Mouse (Mus musculus) hindbrain, embryonic 14.5 days (tissue): ENCODE measurements around the gene Thap7. TPM values are rescaled to one million over a fixed set of nuclear protein-coding genes. Genes with fewer than 3 reads are reported as not detected.
"Not testable (repeated sequence)": the region's sequence is repeated elsewhere in the genome, so short reads cannot be mapped to it uniquely, and the experiment has no call there.

ENCODE experiments used
- ATAC-seq: fragments of 200-750 bp; cut with Nextera tagmentation; 2 replicates; pipeline ENCODE4 v1.8.0; 2017; ENCODE audit warnings: moderate number of reproducible peaks, mild to moderate bottlenecking, moderate TSS enrichment, moderate library complexity; ENCODE audit not compliant: low FRiP score
- DNase-seq: peaks from one replicate; pipeline ENCODE4 v3.0.0-alpha.2; 2015; ENCODE audit warnings: low spot score
- H3K27ac ChIP-seq: fragments of 300-500 bp; sonication (generic); 2 replicates; pipeline ENCODE4 v1.5.1; 2014; ENCODE audit warnings: mild to moderate bottlenecking, moderate library complexity
- H3K27me3 ChIP-seq: fragments of 300-500 bp; sonication (generic); 2 replicates; pipeline ENCODE4 v1.6.1; 2014; ENCODE audit warnings: mild to moderate bottlenecking, low read length, mixed read lengths; ENCODE audit not compliant: control insufficient read depth, insufficient read depth
- H3K36me3 ChIP-seq: fragments of 300-500 bp; sonication (generic); replicated peaks from 2 replicates; pipeline ENCODE4 v1.6.1; 2014; ENCODE audit not compliant: control insufficient read depth, insufficient read depth
- H3K4me1 ChIP-seq: fragments of 300-500 bp; sonication (generic); replicated peaks from 2 replicates; pipeline ENCODE4 v1.6.1; 2014; ENCODE audit warnings: antibody characterized with exemption, low read length, mixed read lengths; ENCODE audit not compliant: control insufficient read depth, insufficient read depth
- H3K4me2 ChIP-seq: fragments of 300-500 bp; sonication (generic); replicated peaks from 2 replicates; pipeline ENCODE4 v1.6.1; 2014; ENCODE audit warnings: mild to moderate bottlenecking, moderate library complexity
- H3K4me3 ChIP-seq: fragments of 300-500 bp; sonication (generic); replicated peaks from 2 replicates; pipeline ENCODE4 v1.5.1; 2014; ENCODE audit warnings: mild to moderate bottlenecking, low read length
- H3K9ac ChIP-seq: fragments of 300-500 bp; sonication (generic); 2 replicates; pipeline ENCODE4 v1.6.1; 2014
- H3K9me3 ChIP-seq: fragments of 300-500 bp; sonication (generic); 2 replicates; pipeline ENCODE4 v1.6.1; 2016; ENCODE audit warnings: low read length; ENCODE audit not compliant: control insufficient read depth
- WGBS: fragments of 180-500 bp; shearing (Covaris S2); extraction: QIAGEN DNeasy Blood & Tissue Kit; methylation state at CpG from one replicate; pipeline ENCODE4 v1.1.7; 2014; 5-methylcytosine and 5-hydroxymethylcytosine counted together
- polyA plus RNA-seq: library from polyadenylated mRNA; unstranded; fragments of >200 nt; fragmentation: Nextera tagmentation; extraction: Ambion mirVana; gene quantifications from 2 replicates; pipeline ENCODE4 v1.2.1, GENCODE M21; 2014

Thap7 gene
- polyA plus RNA-seq, 1 experiment from 2014 or later: 58.9 TPM

DNA sequence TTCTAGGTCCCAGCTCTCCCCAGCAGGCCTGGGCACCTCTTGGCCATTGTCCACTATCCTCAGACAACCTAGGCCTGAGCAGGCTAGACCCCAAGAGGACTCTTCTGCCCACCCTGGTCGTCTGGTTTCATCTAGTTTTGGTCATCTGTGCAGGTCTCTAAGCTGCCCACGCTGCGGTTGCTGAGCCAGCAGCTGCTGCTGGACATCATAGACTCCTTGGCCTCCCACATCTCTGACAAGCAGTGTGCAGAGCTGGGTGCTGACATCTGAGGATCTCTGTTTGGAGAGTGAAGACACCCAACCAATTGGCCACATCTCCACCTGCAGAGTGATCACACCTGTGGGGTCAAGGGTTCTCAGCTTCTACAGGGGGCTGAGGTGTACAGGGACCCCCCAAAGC, 5.4 kb downstream of the Thap7 start:
- Histone ChIP-seq H3K4me1 (peaks cover 9% of the 10 kb centered on the region), H3K9ac (no peak overlapping the region), H3K4me2 (no peak overlapping the region), H3K36me3 (peaks cover 84% of the 10 kb centered on the region), H3K27ac (no peak overlapping the region), H3K9me3 (no peaks in the 10 kb centered on the region), H3K4me3 (no peak overlapping the region), H3K27me3 (no peaks in the 10 kb centered on the region)
- ATAC-seq (no peak), DNase-seq (no peak)
- 86% methylated on average over 3 of the region's 3 CpGs for WGBS

DNA sequence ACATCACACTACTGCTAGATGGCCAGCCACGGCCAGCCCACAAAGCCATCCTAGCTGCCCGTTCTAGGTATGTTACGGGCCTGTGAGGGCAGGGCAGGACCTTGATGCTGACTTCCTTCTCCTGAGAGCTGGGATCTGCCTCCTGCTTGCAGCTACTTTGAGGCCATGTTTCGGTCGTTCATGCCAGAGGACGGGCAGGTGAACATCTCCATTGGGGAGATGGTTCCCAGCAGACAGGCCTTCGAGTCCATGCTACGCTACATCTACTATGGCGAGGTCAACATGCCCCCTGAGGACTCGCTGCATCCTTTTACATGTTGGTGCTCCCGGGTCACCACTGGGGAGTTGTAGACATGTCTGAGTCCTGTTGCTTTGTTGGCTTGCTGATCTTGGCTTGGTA, 6.8 kb downstream of the Thap7 start:
- WGBS: 96% methylated on average over 11 of the region's 11 CpGs
- Histone ChIP-seq H3K4me2 (no peak overlapping the region), H3K4me1 (no peaks in the 10 kb centered on the region), H3K4me3 (no peak overlapping the region), H3K9ac (no peak overlapping the region), H3K9me3 (no peaks in the 10 kb centered on the region), H3K36me3 (peaks cover 97% of the 10 kb centered on the region), H3K27ac (no peak overlapping the region), H3K27me3 (no peaks in the 10 kb centered on the region)
- DNase-seq: no peak
- ATAC-seq: no peak

DNA sequence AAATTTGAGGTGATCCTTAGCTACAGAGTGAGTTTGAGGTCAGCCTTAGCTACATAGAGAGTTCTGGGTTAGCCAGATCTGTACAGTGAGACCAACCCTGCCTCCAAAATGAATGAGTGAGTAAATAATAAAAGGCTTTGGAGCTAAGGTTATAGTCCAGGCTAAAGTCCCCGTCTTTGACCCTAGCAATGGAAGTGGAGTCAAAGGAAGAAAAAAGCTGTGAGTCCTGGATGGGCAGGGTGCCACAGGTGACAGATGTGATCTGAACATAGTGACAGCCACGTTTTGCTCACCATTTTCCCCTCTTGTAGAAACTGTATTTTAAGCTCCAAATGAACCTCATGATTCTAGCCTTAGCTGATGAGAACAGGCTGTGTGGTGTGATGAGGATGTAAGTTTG, 12.0 kb downstream of the Thap7 start:
- 76% methylated on average over 2 of the region's 2 CpGs for WGBS
- Histone ChIP-seq H3K4me1 (no peaks in the 10 kb centered on the region), H3K4me3 (no peak overlapping the region), H3K9ac (no peak overlapping the region), H3K27me3 (no peaks in the 10 kb centered on the region), H3K4me2 (no peak overlapping the region), H3K9me3 (no peaks in the 10 kb centered on the region), H3K27ac (no peak overlapping the region), H3K36me3 (peaks cover 98% of the 10 kb centered on the region)
- DNase-seq (no peak), ATAC-seq (no peak)

DNA sequence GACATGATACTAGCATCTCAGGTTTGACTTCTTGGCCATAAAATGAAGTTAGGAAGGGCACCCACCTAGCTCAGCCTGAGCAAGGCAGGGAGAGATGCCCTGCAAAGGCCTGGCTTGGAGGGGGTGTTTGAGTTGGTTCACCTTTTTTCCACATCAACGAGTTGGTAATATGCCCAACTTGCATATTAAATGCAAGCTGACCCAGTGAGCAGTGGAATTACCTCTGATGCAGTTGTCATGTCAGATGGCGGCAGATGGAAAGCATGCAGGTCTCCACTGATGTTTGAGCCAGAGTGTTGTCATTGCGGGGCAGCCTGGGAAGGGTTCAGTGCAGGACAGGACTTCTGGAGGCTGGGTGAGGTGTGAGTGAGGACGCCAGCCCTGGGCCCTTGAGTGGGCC, 19.5 kb downstream of the Thap7 start:
- no peak overlapping the region for H3K9ac ChIP-seq
- no peak overlapping the region for H3K4me3 ChIP-seq
- no peaks in the 10 kb centered on the region for H3K9me3 ChIP-seq
- H3K27ac ChIP-seq: no peak overlapping the region
- DNase-seq (no peak), ATAC-seq (no peak)
- WGBS: 92% methylated on average over 4 of the region's 4 CpGs
- no peaks in the 10 kb centered on the region for H3K27me3 ChIP-seq
- H3K4me2 ChIP-seq: no peak overlapping the region
- H3K4me1 ChIP-seq: peaks cover 14% of the 10 kb centered on the region
- H3K36me3 ChIP-seq: peaks cover 49% of the 10 kb centered on the region

DNA sequence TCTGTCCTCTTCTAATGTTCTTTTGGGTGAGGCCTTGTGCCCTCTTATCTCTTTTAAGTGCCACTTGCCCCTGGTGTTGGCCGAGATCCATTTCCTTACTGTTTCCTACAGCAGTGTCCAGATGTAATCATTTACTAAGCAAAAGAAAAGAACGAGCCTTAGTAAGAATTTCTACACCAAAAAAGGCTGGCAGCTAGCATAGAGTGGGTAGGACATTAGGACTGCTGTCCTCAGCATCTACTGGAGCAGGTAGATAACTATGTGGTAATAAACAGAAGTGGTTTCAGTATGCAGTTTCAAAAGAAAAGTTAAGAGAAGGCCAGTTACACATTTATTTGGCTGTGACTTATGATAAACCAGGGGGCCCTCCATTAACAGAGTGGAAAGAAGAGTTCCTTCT, 20.2 kb downstream of the Thap7 start:
- Histone ChIP-seq H3K4me2 (no peak overlapping the region), H3K27ac (no peak overlapping the region), H3K4me1 (peaks cover 14% of the 10 kb centered on the region), H3K9me3 (no peaks in the 10 kb centered on the region), H3K4me3 (no peak overlapping the region), H3K36me3 (peaks cover 42% of the 10 kb centered on the region), H3K27me3 (no peaks in the 10 kb centered on the region), H3K9ac (0 out of 2 replicates have a peak overlapping the region, but pooled peaks have one; percentile 20)
- ATAC-seq (no peak), DNase-seq (no peak)
- 81% methylated on average over 2 of the region's 2 CpGs for WGBS

DNA sequence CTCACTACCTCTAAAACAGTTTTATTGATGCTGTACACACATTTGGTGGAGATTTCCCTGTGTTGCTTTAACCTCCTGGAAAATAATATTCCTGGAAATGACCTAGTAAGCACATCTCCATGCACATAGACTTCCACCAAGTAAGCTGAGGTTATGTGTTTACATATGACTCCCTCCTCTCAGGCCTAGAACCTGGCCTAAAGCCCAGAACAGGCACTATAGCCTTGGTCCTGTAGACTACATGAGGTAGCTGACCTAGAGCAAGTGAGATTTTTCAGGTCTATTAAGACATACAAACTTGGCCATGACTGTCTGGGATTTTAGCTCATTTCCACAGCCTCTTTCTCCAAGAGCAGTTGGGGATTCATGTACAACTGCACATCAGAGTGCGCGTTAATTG, 20.8 kb downstream of the Thap7 start:
- H3K9ac ChIP-seq: peak overlapping the region; percentile 75; the same call in 1 of the 2 replicates
- H3K4me3 ChIP-seq: peak overlapping the region; percentile 70; the same call in 1 of the 2 replicates
- H3K4me1 ChIP-seq: peaks cover 14% of the 10 kb centered on the region
- DNase-seq (no peak), ATAC-seq (no peak)
- H3K4me2 ChIP-seq: peak overlapping the region; percentile 76
- peaks cover 36% of the 10 kb centered on the region for H3K36me3 ChIP-seq
- no peak overlapping the region for H3K27ac ChIP-seq
- H3K27me3 ChIP-seq: no peaks in the 10 kb centered on the region
- no peaks in the 10 kb centered on the region for H3K9me3 ChIP-seq
- WGBS: 96% methylated on average over 2 of the region's 2 CpGs

DNA sequence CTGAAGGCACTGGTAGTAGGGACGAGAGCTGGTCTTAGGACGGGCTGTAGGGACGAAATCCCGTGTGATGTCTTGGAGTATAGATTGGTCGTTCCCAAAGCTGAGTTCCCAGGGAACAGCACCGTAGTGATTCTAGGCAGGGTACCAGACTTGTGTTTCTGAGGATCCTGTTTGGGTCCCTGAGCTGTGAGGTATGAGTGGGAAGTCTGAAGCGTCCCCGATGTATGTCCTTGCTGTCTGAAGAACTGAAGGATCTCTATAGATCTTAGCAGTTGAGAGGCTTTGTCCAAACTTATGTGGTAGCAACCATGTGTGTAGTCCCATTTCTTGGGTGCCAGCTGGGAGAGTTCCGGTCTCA, 21.7 kb downstream of the Thap7 start:
- H3K4me3 ChIP-seq: peak overlapping the region; percentile 70
- peak overlapping the region; percentile 95; the same call in 1 of the 2 replicates for H3K27ac ChIP-seq
- H3K4me1 ChIP-seq: peaks cover 14% of the 10 kb centered on the region
- no peaks in the 10 kb centered on the region for H3K9me3 ChIP-seq
- H3K9ac ChIP-seq: peak overlapping the region; percentile 75
- ATAC-seq (no peak; the same call in 1 of the 2 replicates), DNase-seq (no peak)
- 10% methylated on average over 9 of the region's 9 CpGs for WGBS
- peaks cover 27% of the 10 kb centered on the region for H3K36me3 ChIP-seq
- H3K27me3 ChIP-seq: no peaks in the 10 kb centered on the region
- H3K4me2 ChIP-seq: peak overlapping the region; percentile 76

DNA sequence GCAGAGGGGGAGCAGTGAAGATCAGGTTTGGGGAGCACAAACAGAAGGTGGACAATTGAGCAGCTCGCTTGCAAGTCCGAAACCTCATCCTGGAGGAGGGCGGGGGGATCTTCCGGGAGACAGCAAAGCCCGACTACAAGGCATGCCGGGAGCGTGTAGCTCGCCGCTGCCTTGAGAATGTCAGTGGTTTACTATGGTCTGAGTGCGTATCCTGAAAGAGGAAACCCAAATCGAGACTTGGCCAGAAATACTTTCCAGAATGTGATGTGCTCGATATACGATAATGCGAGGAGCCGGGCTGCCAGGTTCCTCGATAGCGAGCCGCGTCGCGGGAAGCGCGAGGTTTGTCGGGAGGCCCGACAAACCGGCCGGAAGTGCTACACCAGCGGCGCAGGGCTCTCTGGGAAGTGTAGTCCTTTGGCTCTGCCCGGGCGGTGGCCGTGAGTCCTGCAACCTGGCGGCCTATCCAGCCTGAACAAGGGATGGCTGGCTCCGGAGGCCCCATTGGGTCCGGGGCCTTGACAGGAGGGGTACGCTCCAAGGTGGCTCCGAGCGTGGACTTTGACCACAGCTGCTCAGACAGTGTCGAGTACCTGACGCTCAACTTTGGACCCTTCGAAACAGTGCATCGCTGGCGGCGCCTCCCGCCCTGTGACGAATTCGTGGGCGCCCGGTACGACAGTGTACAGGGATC, 22.2 kb downstream of the Thap7 start, which contains the start of gene Lztr1:
Gene Lztr1, plus strand, starts transcription at position 143 of the 694 bp plus-strand sequence.
- Histone ChIP-seq H3K4me1 (peaks cover 14% of the 10 kb centered on the region), H3K27me3 (no peaks in the 10 kb centered on the region), H3K4me2 (peak within 1 kb of the TSS; percentile 76), H3K9me3 (no peaks in the 10 kb centered on the region), H3K9ac (peak within 1 kb of the TSS; percentile 75), H3K4me3 (peak within 1 kb of the TSS; percentile 70), H3K36me3 (peaks cover 22% of the 10 kb centered on the region), H3K27ac (peak within 1 kb of the TSS; percentile 95)
- DNase-seq (peak; percentile 90), ATAC-seq (peak; percentile 97)
- WGBS: under 1% methylated on average over 50 of the region's 50 CpGs

DNA sequence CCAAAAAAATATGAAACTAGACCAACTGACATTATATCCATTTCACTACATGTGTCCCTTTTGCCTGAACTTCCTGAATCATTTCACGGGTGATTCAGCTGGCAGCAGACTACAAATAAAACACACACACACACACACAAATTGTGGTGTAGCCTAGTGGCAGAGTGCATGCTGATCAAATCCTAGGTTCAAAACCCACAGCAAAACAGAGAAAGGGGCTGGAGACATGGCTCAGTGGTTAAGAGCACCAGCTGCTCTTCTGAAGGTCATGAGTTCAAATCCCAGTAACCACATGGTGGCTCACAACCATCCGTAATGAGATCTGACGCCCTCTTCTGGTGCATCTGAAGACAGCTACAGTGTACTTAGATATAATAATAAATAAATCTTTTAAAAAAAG, 22.9 kb downstream of the Thap7 start:
- DNase-seq, H3K9me3 ChIP-seq, ATAC-seq, H3K27me3 ChIP-seq: not testable (repeated sequence)
- peak overlapping the region; percentile 95 for H3K27ac ChIP-seq
- H3K9ac ChIP-seq: peak overlapping the region; percentile 75
- H3K36me3 ChIP-seq: peaks cover 15% of the 10 kb centered on the region
- peak overlapping the region; percentile 76 for H3K4me2 ChIP-seq
- peaks cover 14% of the 10 kb centered on the region for H3K4me1 ChIP-seq
- peak overlapping the region; percentile 70 for H3K4me3 ChIP-seq
- WGBS: 28% methylated on average over 3 of the region's 3 CpGs
